Mouse (Mus musculus) adrenal gland, postnatal 0 days (tissue): ENCODE measurements around the gene Fkbp14. TPM values are rescaled to one million over a fixed set of nuclear protein-coding genes. Genes with fewer than 3 reads are reported as not detected.

Experiments used
- polyA plus RNA-seq: library from polyadenylated mRNA; unstranded; fragments of >200 nt; fragmentation: Nextera tagmentation; extraction: Ambion mirVana; gene quantifications from 2 replicates; pipeline ENCODE4 v1.2.1, GENCODE M21; 2015

Fkbp14 gene
- polyA plus RNA-seq = 17.9 and 21.4 TPM in 2 replicates

DNA sequence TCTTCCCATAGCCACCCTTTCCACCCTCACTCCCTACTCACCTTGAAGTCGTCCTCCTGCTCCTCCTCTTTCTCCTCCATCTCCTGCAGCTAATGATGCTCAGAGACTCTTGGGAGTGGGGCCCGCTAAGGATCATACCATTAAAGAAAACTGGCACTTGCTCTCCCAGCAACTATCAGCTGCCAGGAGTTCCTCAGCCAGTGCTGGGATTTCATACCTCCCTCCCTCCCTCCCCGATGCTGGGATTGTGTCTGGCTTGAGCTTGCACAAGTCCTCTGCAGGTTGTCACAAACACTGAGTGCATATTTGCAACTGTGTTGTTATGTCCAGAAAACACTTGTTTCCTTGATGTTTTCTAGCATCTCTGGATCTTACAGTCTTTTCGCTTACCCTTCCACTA is at the start of gene Fkbp14:
TSS of gene Fkbp14 (minus strand) at position 101 of the 400 bp plus-strand sequence.

DNA sequence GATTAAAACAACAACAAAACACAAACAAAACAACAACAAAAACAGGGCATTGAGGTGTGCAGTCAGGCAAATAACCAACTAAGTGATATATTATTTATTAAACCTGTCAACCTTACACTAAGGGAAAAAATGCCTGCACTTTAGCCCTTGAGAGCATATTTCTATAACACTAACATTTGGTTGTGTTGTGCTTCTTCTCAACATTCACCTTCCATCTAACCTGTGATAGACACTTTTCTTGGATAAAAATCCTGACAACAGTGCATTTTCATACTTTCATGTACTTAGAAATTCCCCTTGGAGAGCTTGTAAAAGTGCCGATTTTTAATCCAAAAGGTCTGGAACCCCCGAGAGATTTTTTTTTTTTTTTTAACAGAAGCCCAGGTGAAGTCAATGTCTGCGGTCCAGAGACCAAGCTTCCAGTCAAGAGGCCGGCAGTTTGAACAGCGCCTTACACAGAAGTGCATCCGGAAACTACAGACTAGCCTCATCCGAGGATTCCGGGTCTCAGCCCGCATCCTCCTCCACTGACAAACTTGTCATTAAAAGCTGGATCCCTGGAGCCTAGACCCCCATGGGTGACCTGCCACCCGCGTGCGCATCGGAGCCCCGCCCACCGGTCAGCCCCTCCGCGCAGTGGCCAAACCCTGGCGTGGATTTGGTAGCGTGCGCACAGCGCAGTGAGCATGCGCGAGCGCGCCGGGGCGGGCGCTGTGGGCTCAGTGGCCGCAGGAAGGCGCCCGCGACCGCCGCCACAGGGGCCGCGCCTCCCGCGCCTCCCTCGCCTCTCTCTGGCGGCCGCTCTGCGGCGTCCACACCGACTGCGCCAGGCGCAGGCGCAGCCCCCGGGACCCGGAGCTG is 2.4 kb downstream of the Fkbp14 start, which contains the start of gene Plekha8:
TSS of gene Plekha8 (plus strand) at position 643 of the 861 bp plus-strand sequence.

DNA sequence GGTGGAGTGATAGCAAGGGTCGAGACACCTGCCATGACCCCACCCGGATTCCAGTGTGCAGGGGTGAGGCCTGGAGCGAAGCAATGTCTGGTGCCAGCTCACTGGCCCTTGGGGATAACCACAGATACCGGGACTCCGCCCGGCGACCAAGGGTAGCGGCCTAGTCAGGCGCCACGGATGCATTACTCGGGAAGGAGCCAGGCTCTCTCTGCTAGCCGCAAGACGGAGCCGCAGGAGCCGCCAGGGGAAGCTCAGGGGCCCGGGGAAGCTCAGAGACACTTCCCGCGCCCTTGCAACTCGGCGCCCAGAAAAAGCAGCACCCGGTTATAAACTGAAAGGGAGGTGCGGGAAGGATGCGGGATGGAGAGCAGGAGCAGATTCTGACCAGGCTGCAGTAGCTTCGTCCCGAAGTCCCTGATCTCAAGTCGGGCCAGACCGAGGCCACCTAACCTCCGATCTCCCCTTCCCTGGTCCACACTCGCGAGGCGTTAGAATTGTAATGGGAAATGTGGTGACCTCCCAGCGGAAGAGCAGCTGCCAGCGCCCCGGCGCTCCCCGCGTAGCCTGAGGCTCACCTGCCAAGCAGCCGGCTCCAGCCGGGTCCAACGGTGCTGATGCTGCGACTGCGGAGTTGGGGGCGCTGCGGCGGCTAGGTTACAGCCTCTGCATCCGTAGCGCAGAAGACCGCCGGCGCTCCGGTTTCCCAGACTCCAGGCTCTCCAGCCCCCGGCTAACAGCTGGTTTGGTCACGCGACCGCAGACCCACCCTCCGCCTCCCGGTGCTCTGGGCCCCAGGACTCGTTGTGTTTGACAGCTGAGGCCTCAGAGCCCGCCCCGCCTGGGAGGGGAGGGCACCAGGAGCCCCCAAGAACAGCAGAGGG is 31.2 kb downstream of the Fkbp14 start, which contains the start of gene Scrn1:
TSS of gene Scrn1 (minus strand) at position 825 of the 881 bp plus-strand sequence.

Other genes starting within 250 kb of the Fkbp14 start
- gene Wipf3, start 167.7 kb downstream of the Fkbp14 start, polyA plus RNA-seq = 0.35 and 0.55 TPM in 2 replicates
- gene Scrn1, start 30.8 kb downstream of the Fkbp14 start, polyA plus RNA-seq = 17.5 and 28.8 TPM in 2 replicates
- gene Plekha8, start 2.2 kb downstream of the Fkbp14 start, polyA plus RNA-seq = 4.2 and 5.5 TPM in 2 replicates
- 7.3 and 18.0 TPM in 2 replicates for gene Mturn, start 84.3 kb upstream of the Fkbp14 start, polyA plus RNA-seq
- gene Znrf2, start 219.6 kb upstream of the Fkbp14 start, polyA plus RNA-seq = 2.9 and 7.1 TPM in 2 replicates